Mouse (Mus musculus) WW6 (cell line): ENCODE measurements at regions not wholly inside any gene's neighbourhood (a gene's known extent, or its start where the extent isn't known, plus 50 kb on each side); places are given as distances from the start of the nearest gene placed in this dataset.

Source experiments
- DNase-seq: peaks from one replicate; pipeline ENCODE4 v3.0.0-alpha.2; 2013; ENCODE audit warnings: low read depth, low spot score

DNA sequence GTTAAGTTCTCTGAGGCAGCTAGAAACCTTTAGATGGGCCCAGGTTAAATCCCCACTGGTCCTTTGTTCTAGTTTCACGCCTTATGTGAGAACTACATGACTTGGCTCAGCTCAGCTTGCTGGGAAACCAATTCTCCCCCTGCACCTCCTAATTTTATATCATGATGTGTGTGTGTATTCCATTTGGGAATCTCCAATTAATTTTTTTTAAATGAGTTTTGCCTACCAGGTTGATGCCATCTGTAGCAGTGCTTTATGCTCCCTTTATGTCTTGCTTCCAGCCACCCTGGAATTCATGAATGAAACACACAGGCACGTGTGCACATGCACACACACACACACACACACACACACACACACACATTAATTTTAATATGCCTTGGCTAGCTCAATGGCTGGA, 180.0 kb upstream of the Gli3 start:
- no peak for DNase-seq

DNA sequence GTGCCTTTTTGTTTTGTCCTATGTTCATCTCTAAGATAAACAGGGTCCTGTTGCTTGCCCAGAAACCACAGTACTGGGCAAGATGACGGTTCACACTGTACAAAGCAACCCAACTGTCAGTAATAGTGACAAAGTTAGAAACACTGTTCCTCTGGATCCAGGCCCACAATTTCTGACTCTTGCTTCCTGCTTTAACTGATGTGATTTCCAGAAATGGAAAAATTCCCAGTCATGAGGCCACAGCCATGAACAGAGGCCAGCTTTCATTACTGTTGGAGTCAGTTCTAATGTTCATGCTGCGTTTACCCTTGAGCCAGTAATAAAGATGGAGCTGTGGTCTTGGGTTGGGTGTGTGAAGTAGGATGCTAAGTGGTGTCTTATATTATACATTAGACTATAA, 164.6 kb upstream of the Gli3 start:
- DNase-seq: no peak

DNA sequence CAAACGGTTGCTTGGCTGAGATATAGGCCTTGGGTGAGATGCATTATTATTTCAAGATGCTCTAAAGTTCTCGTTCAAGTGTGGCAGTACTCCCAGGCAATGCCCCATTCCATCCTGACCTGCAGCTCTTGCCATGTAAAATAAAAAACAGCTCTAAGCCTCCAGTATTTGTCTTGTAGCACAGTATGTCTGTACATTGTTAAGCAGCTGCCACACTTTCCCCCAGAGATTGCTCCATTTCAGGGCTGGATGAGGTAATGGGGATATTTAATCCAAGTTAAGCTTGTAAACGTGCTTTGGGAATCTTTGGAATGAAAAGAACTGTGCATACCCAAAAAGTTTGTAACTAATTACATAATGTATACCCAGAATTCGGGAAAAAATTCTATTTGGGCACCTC, 137.6 kb upstream of the Gli3 start:
- no peak for DNase-seq

DNA sequence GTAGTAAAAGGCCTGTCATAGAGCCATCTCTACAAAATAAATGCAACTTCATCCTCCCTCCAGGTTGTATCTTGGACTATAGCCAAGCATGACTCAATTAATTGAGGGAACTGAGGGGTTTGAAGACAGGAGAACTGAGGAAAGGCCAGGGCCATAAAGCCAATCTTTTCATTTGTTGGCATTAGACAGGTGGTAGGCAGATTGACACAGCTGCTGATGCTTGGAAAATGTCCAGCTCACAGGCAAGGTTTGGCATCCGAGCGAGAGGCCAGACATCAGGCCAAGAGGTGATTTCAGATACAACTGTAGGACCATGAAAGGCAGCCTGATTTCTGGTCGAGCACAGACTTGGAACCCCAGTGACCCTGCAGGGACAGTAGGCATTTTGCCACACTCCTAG, 136.9 kb upstream of the Gli3 start:
- no peak for DNase-seq

DNA sequence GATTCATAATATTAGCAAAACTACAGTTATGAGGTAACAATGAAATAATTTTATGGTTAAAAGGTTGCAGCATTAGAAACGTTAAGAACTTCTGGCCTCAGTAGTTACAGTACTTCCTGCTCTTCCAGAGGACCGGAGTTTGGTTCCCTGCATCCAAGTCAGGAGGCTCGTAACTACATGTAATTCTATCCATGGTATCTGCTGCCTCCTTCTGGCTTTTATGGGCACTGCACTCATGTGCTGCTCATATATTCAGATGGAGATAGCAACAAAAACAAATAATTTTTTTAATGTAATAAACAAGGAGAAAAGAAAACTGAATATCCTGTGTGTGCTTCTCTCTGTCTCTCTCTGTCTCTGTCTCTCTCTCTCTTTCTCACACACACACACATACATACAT, 133.5 kb upstream of the Gli3 start:
- DNase-seq: no peak

DNA sequence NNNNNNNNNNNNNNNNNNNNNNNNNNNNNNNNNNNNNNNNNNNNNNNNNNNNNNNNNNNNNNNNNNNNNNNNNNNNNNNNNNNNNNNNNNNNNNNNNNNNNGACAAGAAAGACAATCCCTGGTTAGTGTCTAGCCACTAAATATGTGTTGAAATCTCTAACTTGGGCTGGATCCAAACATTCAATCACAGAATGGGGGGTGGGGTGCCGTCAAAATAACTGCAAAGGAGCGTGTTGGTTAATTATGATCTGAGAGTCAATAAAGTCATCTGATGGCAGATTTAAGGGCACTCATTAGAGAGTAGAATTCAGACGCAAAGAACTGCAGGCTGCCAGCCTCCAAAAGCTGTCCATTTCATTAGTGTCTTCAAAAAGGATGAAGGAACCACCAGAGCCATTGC, 119.6 kb upstream of the Gli3 start:
- no peak for DNase-seq

DNA sequence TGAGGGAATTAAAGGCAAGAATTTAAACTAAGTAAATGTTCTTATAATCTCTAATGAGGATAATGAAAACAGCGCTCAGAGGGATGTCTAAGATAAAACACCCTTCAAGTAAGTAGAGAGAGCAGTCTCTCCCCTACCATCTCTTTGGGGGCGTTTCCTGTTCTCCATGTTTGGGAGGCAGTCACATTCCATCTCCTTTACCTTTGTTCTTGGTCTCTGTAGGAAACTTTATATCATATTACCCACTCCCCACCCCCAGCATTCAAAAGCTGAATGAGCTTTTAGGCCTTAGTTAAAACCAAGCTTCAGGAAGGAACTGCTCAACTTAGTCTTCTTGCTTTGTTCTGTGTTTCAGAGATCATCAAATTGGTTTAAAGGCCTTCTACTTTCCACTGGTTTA, 116.2 kb upstream of the Gli3 start:
- DNase-seq: no peak

DNA sequence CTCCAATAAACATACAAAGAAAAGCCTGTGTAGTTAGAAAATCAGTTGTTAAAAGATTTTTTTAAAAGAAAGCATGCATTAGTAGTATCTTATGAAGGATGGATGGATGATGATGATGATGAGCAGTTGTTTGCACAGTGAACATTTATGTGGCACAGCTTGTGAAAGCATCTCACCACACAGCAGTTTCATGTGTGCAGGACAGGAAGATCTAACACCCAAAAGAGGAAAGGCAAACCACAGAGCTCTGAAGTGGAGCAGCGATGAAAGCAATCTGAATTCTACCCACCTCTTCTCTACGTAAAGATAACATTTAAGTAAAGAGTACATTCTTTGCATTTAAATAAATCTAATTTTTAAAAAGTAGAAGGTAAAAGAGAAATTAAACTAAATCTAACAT, 96.6 kb upstream of the Gli3 start:
- DNase-seq: no peak

DNA sequence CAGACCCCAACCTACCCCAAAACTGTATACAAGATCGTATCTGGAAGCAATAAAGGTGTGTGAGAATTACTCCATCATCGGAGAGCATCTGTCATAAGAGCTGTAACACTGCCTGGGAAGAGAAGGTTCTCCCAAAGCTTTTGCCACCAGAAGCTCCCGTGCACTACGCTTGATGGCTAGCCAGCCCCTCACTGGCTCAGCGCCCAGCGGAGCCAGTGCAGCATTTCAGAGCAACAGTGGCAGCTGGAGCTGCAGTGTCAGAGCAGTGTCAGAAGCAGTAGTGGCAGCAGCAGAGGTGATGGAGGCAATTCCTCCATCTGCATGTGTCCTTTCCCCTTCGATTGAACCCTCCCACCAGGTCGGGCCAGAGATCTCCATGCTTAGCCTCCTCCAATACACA, 83.0 kb upstream of the Gli3 start:
- no peak for DNase-seq

DNA sequence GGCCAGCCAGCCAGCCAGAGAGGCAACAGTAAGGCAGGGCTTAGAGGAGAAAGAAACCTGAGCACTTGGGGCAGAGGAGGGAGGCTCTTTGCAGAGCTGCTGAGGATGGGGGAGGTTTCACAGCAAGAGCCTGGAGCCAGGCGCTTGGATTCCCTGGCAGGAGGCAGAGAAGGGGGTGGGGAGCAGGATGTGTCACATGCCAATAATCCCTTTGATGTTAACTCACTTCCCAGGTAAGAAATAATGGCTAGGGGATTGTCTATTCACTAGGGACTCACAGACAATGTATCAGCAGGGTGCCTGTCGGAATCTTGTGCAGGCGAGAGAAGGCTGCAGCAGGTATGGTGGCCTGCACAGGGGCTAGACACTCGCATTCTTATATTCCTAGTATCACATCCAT, 67.8 kb upstream of the Gli3 start:
- DNase-seq: peak; percentile 67

DNA sequence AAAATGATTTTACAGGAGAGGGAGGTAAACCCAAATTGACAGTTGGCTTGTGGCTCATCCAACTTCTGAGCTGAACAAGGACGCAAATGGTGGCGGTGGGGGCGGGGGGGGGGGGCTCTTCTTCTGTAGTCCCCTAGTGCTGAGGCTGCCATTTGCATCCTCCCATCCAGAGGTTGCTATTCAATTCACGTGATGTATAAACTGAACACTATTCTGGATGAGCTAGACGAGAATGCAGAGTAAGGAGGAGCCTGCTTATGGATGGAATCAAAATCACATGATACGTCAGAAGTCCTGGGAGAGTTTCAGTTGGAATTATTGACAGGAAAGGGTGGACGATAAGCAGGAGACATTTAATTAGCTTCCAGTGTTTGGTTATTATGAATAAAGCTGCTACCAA, 67.3 kb upstream of the Gli3 start:
- no peak for DNase-seq

DNA sequence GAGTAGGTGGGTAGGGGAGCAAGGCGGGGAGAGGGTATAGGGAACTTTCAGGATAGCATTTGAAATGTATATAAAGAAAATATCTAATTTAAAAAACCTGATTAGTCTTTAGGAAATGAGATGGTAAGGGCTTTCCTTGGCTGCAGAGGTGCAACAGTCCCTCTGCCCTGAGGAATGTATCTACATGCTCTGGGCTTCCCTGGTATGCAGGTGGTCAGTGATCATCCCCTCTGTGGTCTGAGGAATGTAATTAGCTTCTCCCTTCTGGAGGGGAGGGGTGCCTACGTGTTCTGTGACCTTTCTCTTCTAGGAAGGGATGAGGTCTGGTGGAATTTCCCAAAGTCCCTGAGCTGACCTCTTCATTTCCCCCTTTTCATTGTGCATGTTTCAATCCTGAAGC, 64.4 kb upstream of the Gli3 start:
- DNase-seq: no peak
